Mouse (Mus musculus) liver, embryonic 14.5 days (tissue): Measurements from ENCODE around the gene Kcna7.

Experiments used
- CTCF ChIP-seq: IDR thresholded peaks from 2 replicates; pipeline ENCODE4 v1.5.1; 2016; ENCODE audit warnings: antibody characterized with exemption, low read depth, control low read depth
- EP300 ChIP-seq: IDR thresholded peaks from 2 replicates; pipeline ENCODE4 v1.6.1; 2016; ENCODE audit warnings: antibody characterized with exemption, low read depth

DNA sequence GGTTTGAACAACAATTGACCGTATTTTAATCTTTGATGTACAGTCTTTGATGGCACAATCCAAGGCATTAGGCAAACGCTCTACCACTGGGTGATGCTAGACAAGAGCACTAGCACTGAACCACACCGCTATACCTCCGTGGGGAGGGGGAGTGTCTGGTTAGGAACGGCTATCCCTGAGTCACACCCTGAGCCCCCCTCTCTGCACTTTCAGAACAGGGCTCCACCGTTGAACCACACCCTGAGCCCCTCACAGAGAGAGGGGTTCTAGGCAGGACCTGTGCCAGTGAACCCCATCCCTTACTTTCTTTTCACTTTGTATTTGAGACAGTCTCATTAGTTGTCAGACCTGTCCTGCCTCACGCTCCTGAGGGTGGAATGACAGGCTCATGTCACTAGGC lies 2.9 kb downstream of the Kcna7 start:
- TF ChIP-seq CTCF (no peak), EP300 (no peak)
